Mouse (Mus musculus): ENCODE data around the gene Gm11639. TPM values are rescaled to one million over a fixed set of nuclear protein-coding genes. Genes with fewer than 3 reads are reported as not detected.
"Not testable (repeated sequence)": the region's sequence is repeated elsewhere in the genome, so short reads cannot be mapped to it uniquely, and the experiment has no call there.

The Gm11639 gene
- polyA plus RNA-seq, 1 experiment from 2014 or later: 0.01 TPM

DNA sequence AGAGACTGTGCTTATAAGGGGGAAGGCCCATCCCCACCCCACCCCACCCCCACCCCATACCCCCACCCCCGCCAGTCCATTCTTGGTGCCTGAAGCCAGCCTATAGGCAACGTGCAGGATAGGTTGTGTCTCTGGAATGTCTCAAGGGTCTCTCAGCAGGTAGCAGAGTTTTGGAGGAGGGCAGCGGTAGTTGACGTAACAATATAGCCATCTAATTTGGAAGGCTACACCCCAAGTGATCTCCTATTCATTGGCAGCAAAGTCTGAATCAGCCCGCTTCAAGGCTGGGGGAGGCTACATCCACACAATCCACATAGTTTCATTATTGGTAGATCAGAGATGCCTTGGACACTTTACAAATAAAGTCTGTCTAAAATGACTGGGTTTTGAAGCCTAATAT, 292.5 kb downstream of the Gm11639 start:
- 76% methylated on average over 5 of the region's 5 CpGs for WGBS
- no peak overlapping the region for H3K4me2 ChIP-seq (replicated peaks)
- no peaks in the 10 kb centered on the region for H3K4me1 ChIP-seq
- no peak for ATAC-seq (ENCODE audit: insufficient number of reproducible peaks, low FRiP score, low TSS enrichment, low read depth)
- H3K9ac ChIP-seq: no peak overlapping the region
- H3K4me3 ChIP-seq (replicated peaks): no peak overlapping the region
- no peaks in the 10 kb centered on the region for H3K36me3 ChIP-seq
- H3K27ac ChIP-seq (replicated peaks): no peak overlapping the region
- H3K9me3 ChIP-seq (replicated peaks): no peaks in the 10 kb centered on the region
- H3K27me3 ChIP-seq: no peaks in the 10 kb centered on the region

DNA sequence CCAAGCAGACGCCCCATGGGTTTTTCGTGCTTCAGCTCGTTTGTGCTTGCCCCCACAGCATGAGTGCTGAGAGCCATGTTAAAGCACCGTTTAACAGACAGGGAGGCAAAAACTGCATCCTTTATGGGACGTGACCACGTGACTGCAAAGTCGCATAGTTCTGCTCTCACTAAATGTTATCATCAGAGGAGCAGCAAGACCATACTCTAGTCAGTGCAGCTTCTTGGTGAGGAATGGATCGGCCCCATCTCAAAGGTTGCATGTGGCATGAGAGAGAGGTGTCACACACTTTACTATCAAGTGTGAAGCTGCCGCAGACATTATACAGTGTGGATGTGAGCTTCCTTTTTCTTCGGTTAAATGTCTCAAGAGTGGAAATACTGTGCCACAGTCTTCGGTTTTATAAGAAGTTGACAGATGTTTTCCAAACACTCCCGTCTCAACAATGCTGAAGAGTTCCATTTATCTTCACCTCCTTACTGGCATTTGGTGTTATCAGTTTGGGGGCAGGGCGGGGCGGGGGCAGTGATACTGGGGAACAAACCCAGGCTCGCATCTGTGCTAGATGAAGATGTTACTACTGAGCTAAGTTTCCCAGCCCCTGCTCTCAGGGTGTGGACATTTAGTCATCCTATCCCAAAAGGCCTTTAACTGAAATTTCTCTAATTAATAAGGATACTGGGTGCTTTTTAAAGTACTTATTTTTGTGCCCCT, 296.0 kb downstream of the Gm11639 start:
- no peak overlapping the region for H3K9ac ChIP-seq
- H3K4me2 ChIP-seq (replicated peaks): no peak overlapping the region
- no peaks in the 10 kb centered on the region for H3K36me3 ChIP-seq
- no peak for ATAC-seq (ENCODE audit: insufficient number of reproducible peaks, low FRiP score, low TSS enrichment, low read depth)
- no peaks in the 10 kb centered on the region for H3K4me1 ChIP-seq
- no peaks in the 10 kb centered on the region for H3K9me3 ChIP-seq (replicated peaks)
- WGBS: 68% methylated on average over 15 of the region's 15 CpGs
- H3K27me3 ChIP-seq: no peaks in the 10 kb centered on the region
- H3K4me3 ChIP-seq (replicated peaks): no peak overlapping the region
- H3K27ac ChIP-seq (replicated peaks): no peak overlapping the region

DNA sequence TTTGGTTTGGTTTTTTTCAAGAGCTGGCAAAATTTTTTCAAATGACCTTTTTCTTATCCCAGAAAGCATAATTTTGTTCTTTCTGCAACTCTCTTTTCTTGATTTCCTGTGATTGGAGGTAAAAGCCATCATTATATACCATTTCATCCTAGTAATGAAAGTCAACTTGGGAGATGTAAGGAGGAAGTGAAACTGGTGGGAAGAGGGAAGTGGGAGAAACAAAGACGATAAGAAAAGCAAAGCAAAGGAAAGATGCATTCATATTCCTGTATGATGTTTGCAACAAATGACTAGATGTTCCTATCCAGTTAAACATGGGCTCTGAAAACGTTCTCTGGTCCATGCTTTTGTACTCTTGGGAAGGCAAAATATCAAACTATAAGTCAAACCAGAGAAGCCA, 323.7 kb downstream of the Gm11639 start:
- H3K9ac ChIP-seq: no peak overlapping the region
- no peak for ATAC-seq (ENCODE audit: insufficient number of reproducible peaks, low FRiP score, low TSS enrichment, low read depth)
- H3K9me3 ChIP-seq (replicated peaks): no peaks in the 10 kb centered on the region
- no peaks in the 10 kb centered on the region for H3K4me1 ChIP-seq
- H3K36me3 ChIP-seq: no peaks in the 10 kb centered on the region
- WGBS: 63% methylated on average over 2 of the region's 2 CpGs
- H3K4me3 ChIP-seq (replicated peaks): no peak overlapping the region
- H3K4me2 ChIP-seq (replicated peaks): no peak overlapping the region
- no peak overlapping the region for H3K27ac ChIP-seq (replicated peaks)
- no peaks in the 10 kb centered on the region for H3K27me3 ChIP-seq

GRCm38 (mm10) chr11:105021071-105021470, 335.6 kb downstream of the Gm11639 start:
- no peak overlapping the region for H3K4me3 ChIP-seq (replicated peaks)
- no peak overlapping the region for H3K9ac ChIP-seq
- no peaks in the 10 kb centered on the region for H3K27me3 ChIP-seq
- H3K4me2 ChIP-seq (replicated peaks): no peak overlapping the region
- no peaks in the 10 kb centered on the region for H3K9me3 ChIP-seq (replicated peaks)
- no peaks in the 10 kb centered on the region for H3K4me1 ChIP-seq
- WGBS: 77% methylated on average over 7 of the region's 7 CpGs
- no peak overlapping the region for H3K27ac ChIP-seq (replicated peaks)
- no peaks in the 10 kb centered on the region for H3K36me3 ChIP-seq
- no peak for ATAC-seq (ENCODE audit: insufficient number of reproducible peaks, low FRiP score, low TSS enrichment, low read depth)

- Histone ChIP-seq H3K9ac (no peak overlapping the region), H3K4me2 (replicated peaks) (no peak overlapping the region), H3K9me3 (replicated peaks) (no peaks in the 10 kb centered on the region), H3K4me3 (replicated peaks) (no peak overlapping the region), H3K4me1 (no peaks in the 10 kb centered on the region), H3K27ac (replicated peaks) (no peak overlapping the region), H3K27me3 (no peaks in the 10 kb centered on the region), H3K36me3 (no peaks in the 10 kb centered on the region)
- 37% methylated on average over 6 of the region's 6 CpGs for whole genome bisulfite sequencing
- ATAC-seq (ENCODE audit: insufficient number of reproducible peaks, low FRiP score, low TSS enrichment, low read depth): no peak
These were observed 343.3 kb downstream of the Gm11639 start for GRCm38 (mm10) chr11:105028744-105029348.

DNA sequence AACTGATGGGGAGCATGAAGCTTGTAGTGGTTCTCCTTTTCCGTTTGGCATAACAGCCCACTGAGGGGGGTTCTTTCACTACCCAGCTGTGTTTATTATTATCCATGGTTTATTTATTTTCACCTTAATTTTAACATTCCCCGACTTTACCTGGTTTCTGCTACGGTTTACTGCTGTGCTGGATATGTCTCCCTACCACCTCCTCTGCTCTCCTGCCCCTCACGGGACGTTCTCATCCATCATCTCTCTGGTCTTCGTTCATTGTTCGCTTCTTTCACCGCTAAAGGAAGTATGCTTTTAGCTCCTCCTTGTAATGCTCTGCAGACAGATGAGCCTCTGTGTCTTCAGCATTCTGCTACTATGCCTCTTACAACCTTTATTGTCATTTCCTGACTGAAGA, 344.0 kb downstream of the Gm11639 start:
- Histone ChIP-seq H3K9ac (no peak overlapping the region), H3K27me3 (no peaks in the 10 kb centered on the region), H3K9me3 (replicated peaks) (no peaks in the 10 kb centered on the region), H3K27ac (replicated peaks) (no peak overlapping the region), H3K4me1 (no peaks in the 10 kb centered on the region), H3K36me3 (no peaks in the 10 kb centered on the region), H3K4me3 (replicated peaks) (no peak overlapping the region), H3K4me2 (replicated peaks) (no peak overlapping the region)
- ATAC-seq (ENCODE audit: insufficient number of reproducible peaks, low FRiP score, low TSS enrichment, low read depth): no peak
- 80% methylated on average over 8 of the region's 8 CpGs for WGBS

- no peak for ATAC-seq (ENCODE audit: insufficient number of reproducible peaks, low FRiP score, low TSS enrichment, low read depth)
- WGBS: 83% methylated on average over 6 of the region's 6 CpGs
These were observed 344.7 kb downstream of the Gm11639 start for GRCm38 (mm10) chr11:105030229-105030628.

GRCm38 (mm10) chr11:105031103-105031502, 345.6 kb downstream of the Gm11639 start:
- WGBS: 55% methylated on average over 2 of the region's 2 CpGs
- Histone ChIP-seq H3K4me2 (replicated peaks) (no peak overlapping the region), H3K27ac (replicated peaks) (no peak overlapping the region), H3K27me3 (no peaks in the 10 kb centered on the region), H3K4me3 (replicated peaks) (no peak overlapping the region), H3K4me1 (no peaks in the 10 kb centered on the region), H3K9ac (no peak overlapping the region), H3K36me3 (no peaks in the 10 kb centered on the region), H3K9me3 (replicated peaks) (no peaks in the 10 kb centered on the region)
- ATAC-seq (ENCODE audit: insufficient number of reproducible peaks, low FRiP score, low TSS enrichment, low read depth): no peak

More at GRCm38 (mm10) chr11:105030229-105030628, 344.7 kb downstream of the Gm11639 start:
- Histone ChIP-seq H3K9ac (no peak overlapping the region), H3K4me1 (no peaks in the 10 kb centered on the region), H3K36me3 (no peaks in the 10 kb centered on the region), H3K27me3 (no peaks in the 10 kb centered on the region), H3K27ac (replicated peaks) (no peak overlapping the region), H3K4me3 (replicated peaks) (no peak overlapping the region), H3K4me2 (replicated peaks) (no peak overlapping the region), H3K9me3 (replicated peaks) (no peaks in the 10 kb centered on the region)

DNA sequence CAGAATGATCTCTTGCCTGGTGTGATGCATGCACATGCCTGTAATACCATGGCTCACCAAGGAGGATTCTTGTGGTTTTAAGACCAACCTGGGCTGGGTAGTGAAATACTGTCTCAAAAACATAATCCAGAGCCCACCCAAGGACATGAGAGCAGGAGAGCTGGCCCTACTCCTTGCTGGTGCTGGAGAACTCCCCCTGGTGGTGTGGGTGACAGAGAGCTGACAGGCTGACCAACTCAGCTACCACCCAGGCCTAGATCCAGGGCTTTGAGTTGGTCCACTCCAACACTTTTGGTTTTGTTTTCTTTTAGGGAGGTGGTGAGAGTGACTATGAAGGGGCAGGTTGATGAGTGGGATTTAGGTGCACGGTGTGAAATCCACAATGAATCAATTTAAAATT, 349.6 kb downstream of the Gm11639 start:
- H3K36me3 ChIP-seq: no peaks in the 10 kb centered on the region
- H3K27me3 ChIP-seq: no peaks in the 10 kb centered on the region
- WGBS: 97% methylated on average over 1 of the region's 1 CpGs
- H3K4me1 ChIP-seq: no peaks in the 10 kb centered on the region
- H3K9ac ChIP-seq: no peak overlapping the region
- no peak overlapping the region for H3K4me2 ChIP-seq (replicated peaks)
- no peak overlapping the region for H3K4me3 ChIP-seq (replicated peaks)
- no peak overlapping the region for H3K27ac ChIP-seq (replicated peaks)
- ATAC-seq (ENCODE audit: insufficient number of reproducible peaks, low FRiP score, low TSS enrichment, low read depth): no peak
- H3K9me3 ChIP-seq (replicated peaks): no peaks in the 10 kb centered on the region

- H3K4me1 ChIP-seq: no peaks in the 10 kb centered on the region
- no peak within 1 kb of the TSS for H3K4me2 ChIP-seq (replicated peaks)
- H3K27me3 ChIP-seq: no peaks in the 10 kb centered on the region
- H3K4me3 ChIP-seq (replicated peaks): no peak within 1 kb of the TSS
- H3K27ac ChIP-seq (replicated peaks): no peak within 1 kb of the TSS
- no peaks in the 10 kb centered on the region for H3K36me3 ChIP-seq
- H3K9me3 ChIP-seq (replicated peaks): no peaks in the 10 kb centered on the region
- no peak within 1 kb of the TSS for H3K9ac ChIP-seq
- WGBS: 89% methylated on average over 5 of the region's 5 CpGs
- ATAC-seq (ENCODE audit: insufficient number of reproducible peaks, low FRiP score, low TSS enrichment, low read depth): no peak
These were observed 377.8 kb downstream of the Gm11639 start, which contains the start of gene Efcab3 for GRCm38 (mm10) chr11:105063292-105063691. Efcab3 (plus strand) TSS chr11:105063592.

GRCm38 (mm10) chr11:105112448-105112847, 426.9 kb downstream of the Gm11639 start:
- H3K9ac ChIP-seq; H3K27me3 ChIP-seq; H3K9me3 ChIP-seq (replicated peaks); H3K36me3 ChIP-seq; H3K4me2 ChIP-seq (replicated peaks); H3K4me3 ChIP-seq (replicated peaks); ATAC-seq (ENCODE audit: insufficient number of reproducible peaks, low FRiP score, low TSS enrichment, low read depth); H3K27ac ChIP-seq (replicated peaks); H3K4me1 ChIP-seq: not testable (repeated sequence)
- 81% methylated on average over 22 of the region's 22 CpGs for WGBS

DNA sequence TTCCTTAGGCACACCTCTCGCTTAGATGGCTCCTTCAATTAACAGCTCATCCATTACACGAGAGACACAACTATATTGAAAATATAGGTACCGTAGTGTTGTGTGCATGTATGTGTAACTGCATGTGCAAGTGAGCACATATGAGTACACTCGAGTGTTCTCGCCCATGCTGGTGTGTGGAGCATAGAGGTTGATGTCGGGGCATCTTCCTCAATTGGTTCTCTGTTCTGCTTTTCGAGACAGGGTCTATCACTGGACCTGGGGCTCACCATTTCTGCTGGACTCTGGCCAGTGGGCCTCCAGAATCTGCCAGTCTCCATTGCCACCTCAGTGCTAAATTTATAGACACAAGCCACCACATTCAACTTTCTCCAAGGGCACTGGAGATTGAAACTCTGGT, 432.3 kb downstream of the Gm11639 start:
- Histone ChIP-seq H3K4me3 (replicated peaks) (no peak overlapping the region), H3K9me3 (replicated peaks) (no peaks in the 10 kb centered on the region), H3K36me3 (no peaks in the 10 kb centered on the region), H3K27me3 (no peaks in the 10 kb centered on the region), H3K27ac (replicated peaks) (no peak overlapping the region), H3K4me1 (no peaks in the 10 kb centered on the region), H3K4me2 (replicated peaks) (no peak overlapping the region), H3K9ac (no peak overlapping the region)
- WGBS: 86% methylated on average over 7 of the region's 7 CpGs
- no peak for ATAC-seq (ENCODE audit: insufficient number of reproducible peaks, low FRiP score, low TSS enrichment, low read depth)

Measured in embryonic facial prominence, embryonic 15.5 days (tissue).